Mouse (Mus musculus) stomach, embryonic 15.5 days (tissue): ENCODE results near the gene Cldn13. TPM values are rescaled to one million over a fixed set of nuclear protein-coding genes. Genes with fewer than 3 reads are reported as not detected.

ENCODE experiments used
- ATAC-seq: fragments of 200-750 bp; cut with Nextera tagmentation; 2 replicates; pipeline ENCODE4 v1.8.0; 2017; ENCODE audit warnings: low read depth, moderate number of reproducible peaks, moderate TSS enrichment; ENCODE audit not compliant: insufficient read depth, low FRiP score
- H3K27ac ChIP-seq: fragments of 300-500 bp; sonication (generic); 2 replicates; pipeline ENCODE4 v1.5.1; 2015; ENCODE audit warnings: mild to moderate bottlenecking, inconsistent platforms
- H3K27me3 ChIP-seq: fragments of 300-500 bp; sonication (generic); replicated peaks from 2 replicates; pipeline ENCODE4 v1.6.1; 2015; ENCODE audit warnings: inconsistent platforms
- H3K36me3 ChIP-seq: fragments of 300-500 bp; sonication (generic); 2 replicates; pipeline ENCODE4 v1.6.1; 2015; ENCODE audit warnings: inconsistent platforms
- H3K4me1 ChIP-seq: fragments of 300-500 bp; sonication (generic); 2 replicates; pipeline ENCODE4 v1.6.1; 2015; ENCODE audit warnings: inconsistent platforms
- H3K4me2 ChIP-seq: fragments of 300-500 bp; sonication (generic); 2 replicates; pipeline ENCODE4 v1.6.1; 2015; ENCODE audit warnings: mild to moderate bottlenecking, inconsistent platforms
- H3K4me3 ChIP-seq: fragments of 300-500 bp; sonication (generic); replicated peaks from 2 replicates; pipeline ENCODE4 v1.5.1; 2015; ENCODE audit warnings: inconsistent platforms
- H3K9ac ChIP-seq: fragments of 300-500 bp; sonication (generic); 2 replicates; pipeline ENCODE4 v1.6.1; 2015; ENCODE audit warnings: inconsistent platforms
- H3K9me3 ChIP-seq: fragments of 300-500 bp; sonication (generic); 2 replicates; pipeline ENCODE4 v1.6.1; 2016; ENCODE audit warnings: inconsistent platforms
- WGBS: fragments of 180-500 bp; shearing (Covaris S2); methylation state at CpG from one replicate; pipeline ENCODE4 v1.1.7; 2015; 5-methylcytosine and 5-hydroxymethylcytosine counted together
- polyA plus RNA-seq: library from polyadenylated mRNA; unstranded; fragments of >200 nt; fragmentation: Nextera tagmentation; extraction: Ambion mirVana; gene quantifications from 2 replicates; pipeline ENCODE4 v1.2.1, GENCODE M21; 2015

Gene Cldn13
- polyA plus RNA-seq, 1 experiment from 2014 or later: 22.3 TPM

DNA sequence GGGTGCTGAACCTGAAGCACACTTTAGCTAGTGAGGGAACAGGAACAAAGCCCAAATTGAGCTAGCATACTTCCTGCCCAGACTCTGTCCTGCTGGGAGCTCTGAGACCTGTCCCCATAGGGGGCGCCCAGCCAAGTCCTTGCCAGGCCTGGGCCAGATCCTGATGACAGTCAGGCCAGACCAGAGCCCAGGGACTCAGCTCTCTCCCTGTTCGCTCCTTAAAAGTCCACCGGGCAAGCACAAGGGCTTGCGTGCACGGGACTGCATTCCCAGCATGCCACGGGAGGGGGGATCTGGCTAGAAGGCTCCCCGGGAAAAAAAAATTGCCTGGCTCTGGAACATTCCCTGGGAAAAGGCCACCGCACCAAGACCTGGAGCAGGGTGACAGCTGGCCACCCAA lies 50.2 kb downstream of the Cldn13 start:
- H3K9me3 ChIP-seq: no peaks in the 10 kb centered on the region
- no peaks in the 10 kb centered on the region for H3K27me3 ChIP-seq
- no peak overlapping the region for H3K4me3 ChIP-seq
- no peak overlapping the region for H3K9ac ChIP-seq
- H3K27ac ChIP-seq: no peak overlapping the region
- ATAC-seq: no peak
- 57% methylated on average over 8 of the region's 8 CpGs for WGBS
- H3K36me3 ChIP-seq: no peaks in the 10 kb centered on the region
- H3K4me1 ChIP-seq: peaks cover 13% of the 10 kb centered on the region
- H3K4me2 ChIP-seq: no peak overlapping the region

Other genes with a start within 250 kb of the Cldn13 start
- gene Limk1, start 226.9 kb downstream of the Cldn13 start, polyA plus RNA-seq: 5.9 TPM in 2 replicates
- gene Eln, start 168.2 kb downstream of the Cldn13 start, polyA plus RNA-seq: 88.3 and 92.2 TPM in 2 replicates
- not detected in 2 replicates for gene Tmem270, start 8.8 kb downstream of the Cldn13 start, polyA plus RNA-seq
- 20.9 and 21.0 TPM in 2 replicates for gene Mettl27, start 16.8 kb upstream of the Cldn13 start, polyA plus RNA-seq
- 54.5 and 58.6 TPM in 2 replicates for gene Cldn4, start 31.4 kb upstream of the Cldn13 start, polyA plus RNA-seq
- gene Cldn3, start 70.7 kb upstream of the Cldn13 start, polyA plus RNA-seq: 120 and 147 TPM in 2 replicates
- gene Abhd11, start 93.6 kb upstream of the Cldn13 start, polyA plus RNA-seq: 70.9 and 78.9 TPM in 2 replicates
- 11.8 and 12.3 TPM in 2 replicates for gene Stx1a, start 108.0 kb upstream of the Cldn13 start, polyA plus RNA-seq
- 28.9 and 33.5 TPM in 2 replicates for gene Dnajc30, start 148.7 kb upstream of the Cldn13 start, polyA plus RNA-seq
- gene Bud23, start 149.4 kb upstream of the Cldn13 start, polyA plus RNA-seq: 98.6 and 112 TPM in 2 replicates
- gene Vps37d, start 162.7 kb upstream of the Cldn13 start, polyA plus RNA-seq: 7.3 and 7.6 TPM in 2 replicates
- gene Mlxipl, start 174.4 kb upstream of the Cldn13 start, polyA plus RNA-seq: 5.8 and 7.5 TPM in 2 replicates
- gene Tbl2, start 234.1 kb upstream of the Cldn13 start, polyA plus RNA-seq: 20.9 and 27.0 TPM in 2 replicates